Mouse (Mus musculus): ENCODE measurements around the gene Zfp467.

GRCm38 (mm10) chr6:48420647-48421046, 25.0 kb downstream of the Zfp467 start:
- TF ChIP-seq POLR2A (IDR thresholded peaks at IDR 0.05; ENCODE audit: borderline replicate concordance, extremely low read depth, low read depth, low read length) = no peak
- TF ChIP-seq CTCF (IDR thresholded peaks at IDR 0.05; ENCODE audit: insufficient read depth, low read length) = no peak
